Mouse (Mus musculus): ENCODE data around the gene Zp3. TPM values are rescaled to one million over a fixed set of nuclear protein-coding genes. Genes with fewer than 3 reads are reported as not detected.

The Zp3 gene
- polyA plus RNA-seq, 1 experiment from 2014 or later, result 0.17 TPM

DNA sequence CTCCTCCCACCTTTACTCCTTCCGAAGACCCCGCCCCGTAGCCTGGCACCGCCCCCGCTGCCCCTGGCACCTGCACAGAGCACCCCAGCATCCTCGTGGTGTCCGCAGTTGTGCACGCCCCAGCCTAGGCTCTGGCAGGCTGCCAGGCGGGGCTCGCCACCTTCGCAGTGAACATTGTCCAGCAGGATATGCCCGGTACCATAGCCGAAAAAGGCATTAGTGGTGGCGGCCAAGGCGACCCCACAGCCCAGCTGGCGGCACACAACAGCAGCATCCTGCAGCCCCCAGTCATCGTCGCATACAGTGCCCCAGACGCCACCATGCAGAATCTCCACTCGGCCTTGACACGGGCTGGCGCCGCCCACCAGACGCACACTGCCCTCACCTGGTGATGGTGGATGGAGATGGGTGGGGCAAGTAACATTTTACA, 14.4 kb upstream of the Zp3 start:
- peak overlapping the region; percentile 40 for H3K4me2 ChIP-seq
- H3K9ac ChIP-seq, result peak overlapping the region; percentile 29; the same call in 1 of the 2 replicates
- 11% methylated on average over 24 of the region's 24 CpGs for WGBS
- H3K4me3 ChIP-seq, result peak overlapping the region; percentile 18; the same call in 1 of the 2 replicates
- peaks cover 21% of the 10 kb centered on the region for H3K4me1 ChIP-seq (replicated peaks)
- ATAC-seq (ENCODE audit: low FRiP score), result no peak
- H3K36me3 ChIP-seq, result no peaks in the 10 kb centered on the region
- 0 out of 2 replicates have a peak, but pooled peaks cover 9% of the 10 kb centered on the region for H3K27me3 ChIP-seq
- no peaks in the 10 kb centered on the region for H3K9me3 ChIP-seq
- no peak overlapping the region for H3K27ac ChIP-seq

DNA sequence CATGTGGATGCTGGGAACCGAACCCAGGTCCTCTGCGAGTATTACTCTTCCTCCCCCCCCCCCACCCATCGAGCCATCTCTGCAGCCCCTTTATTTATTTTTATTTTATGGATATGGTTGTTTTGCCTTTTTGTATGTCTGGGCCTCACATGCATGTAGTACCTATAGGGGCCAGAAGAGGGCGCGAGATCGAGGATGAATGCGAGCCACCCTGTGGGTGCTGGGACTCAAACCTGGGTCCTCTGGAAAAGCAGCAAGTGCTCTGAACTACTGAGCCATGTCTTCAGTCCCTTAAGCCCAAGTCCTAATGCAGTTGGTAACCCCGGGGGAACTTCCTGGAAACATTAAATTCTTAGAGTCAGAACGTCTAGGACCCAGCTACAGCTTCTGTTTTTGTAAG, 13.0 kb upstream of the Zp3 start:
- WGBS, result 60% methylated on average over 9 of the region's 9 CpGs
- Histone ChIP-seq H3K9ac (no peak overlapping the region), H3K27ac (no peak overlapping the region), H3K9me3 (no peaks in the 10 kb centered on the region), H3K4me3 (no peak overlapping the region), H3K27me3 (0 out of 2 replicates have a peak, but pooled peaks cover 9% of the 10 kb centered on the region), H3K4me2 (no peak overlapping the region), H3K36me3 (no peaks in the 10 kb centered on the region), H3K4me1 (replicated peaks) (peaks cover 14% of the 10 kb centered on the region)
- ATAC-seq (ENCODE audit: low FRiP score), result no peak

DNA sequence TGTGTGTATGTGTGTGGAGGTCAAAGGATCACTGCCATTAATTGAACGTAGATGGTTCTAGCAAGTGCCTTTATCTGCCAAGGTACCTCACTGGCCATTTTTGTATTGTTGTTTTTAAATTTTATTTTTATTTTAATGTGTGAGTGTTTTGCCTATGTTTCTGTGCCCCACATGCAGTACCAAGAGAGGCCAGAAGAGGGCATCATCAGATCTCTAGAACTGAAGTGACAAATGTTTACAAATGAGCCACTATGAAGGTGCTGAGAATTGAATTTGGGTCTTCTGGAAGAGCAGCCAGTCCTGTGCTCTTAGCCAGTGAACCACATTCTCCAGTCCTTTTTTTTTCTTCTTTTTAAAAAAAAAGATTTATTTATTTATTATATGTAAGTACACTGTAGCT, 11.1 kb upstream of the Zp3 start:
- ATAC-seq (ENCODE audit: low FRiP score), result no peak
- no peak overlapping the region for H3K27ac ChIP-seq

GRCm38 (mm10) chr5:135970247-135970646, 9.7 kb upstream of the Zp3 start:
- H3K9me3 ChIP-seq, result no peaks in the 10 kb centered on the region
- ATAC-seq (ENCODE audit: low FRiP score), result no peak
- H3K36me3 ChIP-seq, result no peaks in the 10 kb centered on the region
- no peak overlapping the region for H3K27ac ChIP-seq
- no peak overlapping the region for H3K4me2 ChIP-seq
- 0 out of 2 replicates have a peak, but pooled peaks cover 6% of the 10 kb centered on the region for H3K27me3 ChIP-seq
- H3K4me1 ChIP-seq (replicated peaks), result peaks cover 5% of the 10 kb centered on the region
- no peak overlapping the region for H3K9ac ChIP-seq
- 78% methylated on average over 6 of the region's 6 CpGs for WGBS
- H3K4me3 ChIP-seq, result no peak overlapping the region

More for the DNA sequence above, 11.1 kb upstream of the Zp3 start:
- Histone ChIP-seq H3K9ac (no peak overlapping the region), H3K4me3 (no peak overlapping the region), H3K4me1 (replicated peaks) (peaks cover 5% of the 10 kb centered on the region), H3K9me3 (no peaks in the 10 kb centered on the region), H3K4me2 (no peak overlapping the region), H3K27me3 (0 out of 2 replicates have a peak, but pooled peaks cover 9% of the 10 kb centered on the region), H3K36me3 (no peaks in the 10 kb centered on the region)
- WGBS, result 74% methylated on average over 1 of the region's 1 CpGs

GRCm38 (mm10) chr5:135971876-135972275, 8.0 kb upstream of the Zp3 start:
- Histone ChIP-seq H3K4me1 (replicated peaks) (no peaks in the 10 kb centered on the region), H3K9ac (no peak overlapping the region), H3K27me3 (no peaks in the 10 kb centered on the region), H3K9me3 (no peaks in the 10 kb centered on the region), H3K4me2 (no peak overlapping the region), H3K27ac (no peak overlapping the region), H3K4me3 (no peak overlapping the region), H3K36me3 (no peaks in the 10 kb centered on the region)
- no peak for ATAC-seq (ENCODE audit: low FRiP score)
- 93% methylated on average over 7 of the region's 7 CpGs for whole genome bisulfite sequencing

- no peak within 1 kb of the TSS for H3K4me2 ChIP-seq
- no peaks in the 10 kb centered on the region for H3K4me1 ChIP-seq (replicated peaks)
Measured at GRCm38 (mm10) chr5:135974365-135974764, 5.5 kb upstream of the Zp3 start, which contains the start of gene Ssc4d. Gene Ssc4d (minus strand): TSS chr5:135974531.

GRCm38 (mm10) chr5:135975893-135976668, 3.8 kb upstream of the Zp3 start:
- no peaks in the 10 kb centered on the region for H3K27me3 ChIP-seq
- H3K4me3 ChIP-seq, result no peak overlapping the region
- ATAC-seq (ENCODE audit: low FRiP score), result no peak
- no peak overlapping the region for H3K9ac ChIP-seq
- no peaks in the 10 kb centered on the region for H3K4me1 ChIP-seq (replicated peaks)
- no peak overlapping the region for H3K4me2 ChIP-seq
- no peaks in the 10 kb centered on the region for H3K36me3 ChIP-seq
- no peaks in the 10 kb centered on the region for H3K9me3 ChIP-seq
- H3K27ac ChIP-seq, result no peak overlapping the region
- WGBS, result 92% methylated on average over 8 of the region's 8 CpGs

More at GRCm38 (mm10) chr5:135974365-135974764, 5.5 kb upstream of the Zp3 start, which contains the start of gene Ssc4d:
- Histone ChIP-seq H3K4me3 (no peak within 1 kb of the TSS), H3K9ac (0 out of 2 replicates have a peak within 1 kb of the TSS, but pooled peaks have one; percentile 13), H3K27ac (no peak within 1 kb of the TSS), H3K9me3 (no peaks in the 10 kb centered on the region), H3K27me3 (no peaks in the 10 kb centered on the region), H3K36me3 (no peaks in the 10 kb centered on the region)
- no peak for ATAC-seq (ENCODE audit: low FRiP score)
- 26% methylated on average over 9 of the region's 9 CpGs for WGBS

DNA sequence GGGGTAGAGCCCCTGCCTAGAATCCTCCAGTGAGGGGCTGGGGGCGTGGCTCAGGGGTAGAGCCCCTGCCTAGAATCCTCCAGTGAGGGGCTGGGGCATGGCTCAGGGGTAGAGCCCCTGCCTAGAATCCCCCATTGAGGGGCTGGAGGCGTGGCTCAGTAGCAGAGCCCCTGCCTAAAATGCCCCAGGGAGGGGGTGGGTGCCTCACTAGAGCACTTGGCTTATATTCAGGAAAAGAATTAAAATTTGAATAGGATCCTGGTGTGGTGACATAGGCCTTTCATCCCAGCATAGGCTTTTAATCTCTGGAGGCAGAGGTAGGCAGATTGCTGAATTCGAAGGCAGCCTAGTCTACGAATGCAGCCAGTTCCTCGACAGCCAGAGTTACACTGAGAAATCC, 518 bp upstream of the Zp3 start:
- WGBS, result 84% methylated on average over 5 of the region's 5 CpGs
- no peak overlapping the region for H3K4me3 ChIP-seq
- H3K27me3 ChIP-seq, result no peaks in the 10 kb centered on the region
- no peaks in the 10 kb centered on the region for H3K36me3 ChIP-seq
- no peak for ATAC-seq (ENCODE audit: low FRiP score)
- H3K4me1 ChIP-seq (replicated peaks), result no peaks in the 10 kb centered on the region
- H3K4me2 ChIP-seq, result no peak overlapping the region
- no peaks in the 10 kb centered on the region for H3K9me3 ChIP-seq
- no peak overlapping the region for H3K27ac ChIP-seq
- no peak overlapping the region for H3K9ac ChIP-seq

GRCm38 (mm10) chr5:135982398-135982797, 2.5 kb downstream of the Zp3 start:
- Histone ChIP-seq H3K4me2 (no peak overlapping the region), H3K9me3 (no peaks in the 10 kb centered on the region), H3K4me1 (replicated peaks) (no peaks in the 10 kb centered on the region), H3K27me3 (no peaks in the 10 kb centered on the region), H3K9ac (no peak overlapping the region), H3K36me3 (no peaks in the 10 kb centered on the region), H3K4me3 (no peak overlapping the region), H3K27ac (no peak overlapping the region)
- 41% methylated on average over 6 of the region's 6 CpGs for WGBS
- ATAC-seq (ENCODE audit: low FRiP score), result no peak

DNA sequence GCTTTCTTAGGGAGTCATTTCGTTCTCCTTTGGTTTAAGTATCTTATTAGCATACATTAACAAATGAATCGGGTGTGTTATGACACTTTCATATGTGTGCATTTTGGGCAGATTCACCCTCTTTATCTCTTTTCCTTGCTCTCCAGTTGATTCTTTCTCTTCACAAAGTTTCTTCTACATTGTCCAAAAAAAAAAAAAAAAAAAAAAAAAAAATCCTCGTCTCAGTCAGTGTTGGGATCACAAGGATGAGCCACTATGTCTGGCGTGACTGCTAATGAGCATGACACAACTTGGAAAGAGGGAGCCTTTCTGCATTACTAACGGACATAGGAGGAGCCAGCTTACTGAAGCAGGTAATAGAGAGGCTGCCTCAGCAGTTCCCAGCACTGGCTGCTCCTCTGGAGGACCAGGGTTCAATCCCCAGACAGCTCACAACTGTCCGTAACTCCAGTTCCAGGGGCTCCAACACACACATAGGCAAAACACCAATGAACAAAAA, 4.7 kb downstream of the Zp3 start:
- H3K4me1 ChIP-seq (replicated peaks), result no peaks in the 10 kb centered on the region
- WGBS, result 69% methylated on average over 6 of the region's 6 CpGs
- no peak overlapping the region for H3K4me2 ChIP-seq
- H3K9ac ChIP-seq, result no peak overlapping the region
- ATAC-seq (ENCODE audit: low FRiP score), result no peak
- no peak overlapping the region for H3K4me3 ChIP-seq
- H3K27me3 ChIP-seq, result no peaks in the 10 kb centered on the region
- H3K27ac ChIP-seq, result no peak overlapping the region
- H3K9me3 ChIP-seq, result no peaks in the 10 kb centered on the region
- no peaks in the 10 kb centered on the region for H3K36me3 ChIP-seq

- Histone ChIP-seq H3K27me3 (no peaks in the 10 kb centered on the region), H3K27ac (no peak overlapping the region), H3K36me3 (no peaks in the 10 kb centered on the region), H3K9ac (no peak overlapping the region), H3K4me2 (no peak overlapping the region), H3K4me1 (replicated peaks) (no peaks in the 10 kb centered on the region), H3K4me3 (no peak overlapping the region), H3K9me3 (no peaks in the 10 kb centered on the region)
- ATAC-seq (ENCODE audit: low FRiP score), result no peak
- WGBS, result 58% methylated on average over 11 of the region's 11 CpGs
Measured at GRCm38 (mm10) chr5:135987248-135987647, 7.3 kb downstream of the Zp3 start.

GRCm38 (mm10) chr5:135990601-135991000, 10.7 kb downstream of the Zp3 start:
- Histone ChIP-seq H3K9me3 (no peaks in the 10 kb centered on the region), H3K36me3 (no peaks in the 10 kb centered on the region), H3K4me3 (no peak overlapping the region), H3K4me1 (replicated peaks) (peaks cover 6% of the 10 kb centered on the region), H3K9ac (no peak overlapping the region), H3K27me3 (no peaks in the 10 kb centered on the region), H3K27ac (no peak overlapping the region), H3K4me2 (no peak overlapping the region)
- no peak for ATAC-seq (ENCODE audit: low FRiP score)
- WGBS, result 80% methylated on average over 5 of the region's 5 CpGs
